Mouse (Mus musculus) monocyte, adult 2 months (primary cell): ENCODE measurements around the gene Klhl35.
A peak's percentile ranks its signal among the peaks of the same experiment; 100 is the strongest.

Source experiments
- DNase-seq, 2 experiments: peaks; one replicate each; pipeline ENCODE4 v3.0.0; 2022; ENCODE audit warnings: low spot score in 2 of 2, low read depth in 1 of 2

The Klhl35 gene

DNA sequence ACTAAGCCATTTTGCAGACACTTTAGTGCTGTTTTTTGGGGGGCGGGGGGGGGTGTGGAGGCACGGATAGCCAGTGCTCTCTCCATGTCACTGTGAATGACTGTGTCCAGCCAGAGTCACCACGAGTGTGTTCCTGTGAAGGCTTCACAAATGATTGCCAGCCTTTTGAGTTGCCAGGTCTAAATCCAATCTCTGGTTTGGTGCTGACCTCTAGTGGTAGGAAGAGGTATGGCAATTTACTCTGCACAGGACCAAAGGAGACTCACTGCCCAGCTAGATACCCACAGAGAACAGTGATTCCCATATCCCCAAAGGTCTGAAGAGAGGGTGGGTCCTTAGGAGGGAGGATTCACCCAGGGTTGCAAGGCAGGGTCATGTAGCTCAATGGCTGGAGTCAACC lies 15.1 kb upstream of the Klhl35 start:
- DNase-seq = peak in 1 of 2 experiments; percentile 21

DNA sequence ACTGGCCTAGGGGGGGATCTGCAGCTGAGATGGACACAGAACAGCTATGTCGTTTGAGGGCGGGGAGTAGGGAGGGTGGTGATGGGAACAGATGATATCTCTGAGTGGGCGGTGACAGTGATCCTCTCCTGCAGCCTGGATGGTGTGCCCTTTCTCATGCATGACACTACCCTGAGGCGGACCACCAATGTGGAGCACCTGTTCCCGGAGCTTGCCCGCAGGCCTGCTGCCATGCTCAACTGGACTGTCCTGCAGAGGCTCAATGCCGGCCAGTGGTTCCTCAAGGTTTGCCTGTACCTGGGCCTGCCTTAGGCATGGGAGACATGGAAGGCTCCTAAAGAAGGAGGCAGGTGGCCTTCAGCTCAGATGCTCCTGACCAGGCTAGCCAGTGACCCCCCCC lies 12.9 kb upstream of the Klhl35 start:
- DNase-seq = no peak

DNA sequence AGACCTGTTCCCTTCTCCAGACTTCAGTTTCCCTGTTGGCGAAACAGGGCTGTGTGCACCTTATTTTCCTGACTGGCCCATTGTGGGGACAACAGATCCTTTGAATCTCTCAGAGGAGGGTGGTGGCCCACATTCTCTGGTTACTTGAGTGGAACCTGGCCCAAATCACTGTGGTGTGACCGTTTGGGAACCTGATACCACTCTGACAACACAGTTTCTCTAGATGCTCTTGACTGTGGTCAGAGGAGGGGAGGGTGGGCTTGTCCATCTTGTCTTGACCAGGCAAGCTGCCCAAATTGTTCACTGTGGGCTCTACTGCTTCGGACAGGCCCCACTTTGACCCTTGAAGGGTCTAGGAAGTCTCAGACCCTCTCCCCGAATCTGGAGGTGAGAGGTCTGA lies 11.8 kb upstream of the Klhl35 start:
- no peak for DNase-seq

DNA sequence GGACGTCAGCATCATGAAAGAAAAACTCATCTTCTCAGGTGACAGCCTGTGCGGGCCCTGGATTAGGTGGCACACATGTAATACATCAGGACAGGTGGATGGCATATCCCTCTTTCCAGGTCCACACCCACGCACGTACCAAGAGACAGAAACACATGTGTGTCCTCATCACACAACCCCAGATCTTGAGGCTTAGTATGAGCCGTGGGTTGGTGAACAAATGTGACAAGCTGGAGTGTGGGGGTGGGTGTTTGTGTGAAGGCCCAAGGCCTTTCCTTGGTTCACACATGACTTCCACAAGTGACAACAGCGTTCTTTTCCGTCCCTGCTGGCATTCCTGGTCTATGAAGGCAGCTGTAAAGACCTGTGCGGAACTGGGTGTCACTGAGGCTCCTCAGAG lies 7.0 kb upstream of the Klhl35 start:
- DNase-seq = no peak

DNA sequence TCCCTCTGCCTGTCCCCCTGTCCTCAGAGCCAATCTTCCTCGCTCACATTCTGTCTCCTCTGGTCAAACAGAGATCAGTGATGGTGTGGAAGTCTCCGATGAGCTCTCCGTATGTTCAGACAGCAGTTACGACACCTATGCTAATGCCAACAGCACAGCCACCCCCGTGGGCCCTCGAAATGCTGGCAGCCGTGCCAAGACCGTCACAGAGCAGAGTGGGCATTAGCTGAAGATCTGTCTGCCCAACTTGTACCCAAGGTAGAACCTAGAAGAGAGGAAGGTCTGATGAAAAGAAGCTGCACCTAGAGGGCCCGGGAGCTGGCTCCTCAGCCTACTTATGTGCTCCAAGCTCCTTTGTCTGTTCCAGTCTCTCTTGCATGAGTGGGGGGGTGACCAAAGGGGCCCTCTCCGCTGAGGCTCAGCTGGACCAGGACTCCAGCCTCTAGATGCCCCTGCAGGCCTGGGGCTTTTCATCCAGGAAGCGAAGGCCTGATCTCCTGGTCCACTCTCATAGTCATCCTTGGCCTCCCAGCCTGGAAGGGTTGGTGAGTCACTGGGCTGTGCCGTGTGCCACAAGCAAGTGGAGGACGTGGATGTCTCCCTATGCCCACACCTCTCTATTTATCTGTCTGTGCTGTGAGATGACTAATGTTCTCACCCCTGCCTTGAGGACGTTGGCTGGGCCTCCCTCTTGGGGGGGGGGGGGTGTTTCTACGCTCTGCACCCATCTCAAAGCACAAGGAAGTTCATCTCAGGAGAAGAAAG lies 5.7 kb upstream of the Klhl35 start:
- DNase-seq = no peak

DNA sequence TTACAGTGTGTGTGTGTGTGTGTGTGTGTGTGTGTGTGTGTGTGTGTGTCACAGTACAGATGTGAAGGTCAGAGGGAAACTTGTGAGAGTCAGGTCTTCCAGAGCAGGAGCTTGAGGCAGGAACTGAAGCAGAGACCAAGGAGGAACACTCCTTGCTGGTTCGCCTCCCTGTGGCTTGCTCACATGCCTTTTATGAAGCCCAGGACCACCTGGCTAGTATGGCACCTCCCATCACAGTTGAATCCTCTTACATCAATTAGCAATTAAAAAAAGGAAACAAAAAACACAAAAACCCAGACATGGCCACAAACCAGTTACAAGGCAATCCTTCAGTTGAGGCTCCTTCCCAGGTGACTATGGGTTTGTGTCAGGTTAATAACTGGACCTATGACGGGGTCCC lies 2.7 kb upstream of the Klhl35 start:
- no peak for DNase-seq

DNA sequence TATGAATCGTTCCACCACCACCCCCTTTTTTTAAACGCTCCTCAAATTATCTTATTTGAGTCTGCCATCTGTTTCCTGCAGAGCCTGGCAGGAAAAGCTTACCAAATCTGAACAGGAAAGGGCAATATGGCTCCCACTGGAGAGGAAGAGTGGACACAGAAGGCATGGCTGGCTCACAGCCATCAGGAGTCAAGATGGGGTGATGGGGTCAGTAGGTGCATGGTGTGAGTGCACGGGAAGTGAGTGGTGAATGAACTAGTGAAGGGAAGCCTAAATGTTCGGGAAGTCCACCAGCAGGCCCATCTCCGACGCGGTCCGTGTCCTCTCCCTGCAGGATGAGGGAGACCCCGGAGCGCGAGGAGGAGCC lies 2.1 kb downstream of the Klhl35 start:
- DNase-seq = no peak

DNA sequence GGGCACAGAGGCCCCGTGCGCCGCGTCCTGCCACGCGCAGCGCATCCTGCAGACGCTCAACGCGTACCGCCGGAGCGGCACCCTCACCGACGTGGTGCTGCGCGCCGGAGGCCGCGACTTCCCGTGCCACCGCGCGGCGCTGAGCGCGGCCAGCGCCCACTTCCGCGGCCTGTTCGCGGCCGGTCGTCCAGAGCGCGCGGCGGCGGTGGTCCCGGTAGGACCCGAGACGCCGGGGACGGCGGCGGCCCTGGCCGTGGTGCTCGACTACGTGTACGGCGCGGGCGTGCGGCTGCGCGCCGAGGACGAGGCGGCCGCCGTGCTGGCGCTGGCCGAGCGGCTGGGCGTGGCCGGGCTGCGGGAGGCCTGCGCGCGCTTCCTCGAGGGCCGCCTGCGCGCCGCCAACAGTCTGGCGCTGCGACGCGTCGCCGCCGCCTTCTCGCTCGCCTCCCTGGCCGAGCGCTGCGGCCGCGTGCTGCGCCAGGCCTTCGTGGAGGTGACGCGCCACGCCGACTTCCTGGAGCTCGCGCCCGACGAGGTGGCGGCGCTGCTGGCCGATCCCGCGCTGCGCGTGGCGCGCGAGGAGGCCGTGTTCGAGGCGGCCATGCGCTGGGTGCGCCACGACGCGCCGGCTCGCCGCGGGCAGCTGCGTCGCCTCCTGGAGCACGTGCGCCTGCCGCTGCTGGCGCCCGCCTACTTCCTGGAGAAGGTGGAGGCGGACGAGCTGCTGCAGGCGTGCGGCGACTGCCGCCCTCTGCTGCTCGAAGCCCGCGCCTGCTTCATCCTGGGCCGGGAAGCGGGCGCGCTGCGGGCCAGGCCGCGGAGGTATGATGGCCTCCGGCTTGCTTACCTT lies 2.7 kb downstream of the Klhl35 start:
- peak; percentile 28 to 62 for DNase-seq

DNA sequence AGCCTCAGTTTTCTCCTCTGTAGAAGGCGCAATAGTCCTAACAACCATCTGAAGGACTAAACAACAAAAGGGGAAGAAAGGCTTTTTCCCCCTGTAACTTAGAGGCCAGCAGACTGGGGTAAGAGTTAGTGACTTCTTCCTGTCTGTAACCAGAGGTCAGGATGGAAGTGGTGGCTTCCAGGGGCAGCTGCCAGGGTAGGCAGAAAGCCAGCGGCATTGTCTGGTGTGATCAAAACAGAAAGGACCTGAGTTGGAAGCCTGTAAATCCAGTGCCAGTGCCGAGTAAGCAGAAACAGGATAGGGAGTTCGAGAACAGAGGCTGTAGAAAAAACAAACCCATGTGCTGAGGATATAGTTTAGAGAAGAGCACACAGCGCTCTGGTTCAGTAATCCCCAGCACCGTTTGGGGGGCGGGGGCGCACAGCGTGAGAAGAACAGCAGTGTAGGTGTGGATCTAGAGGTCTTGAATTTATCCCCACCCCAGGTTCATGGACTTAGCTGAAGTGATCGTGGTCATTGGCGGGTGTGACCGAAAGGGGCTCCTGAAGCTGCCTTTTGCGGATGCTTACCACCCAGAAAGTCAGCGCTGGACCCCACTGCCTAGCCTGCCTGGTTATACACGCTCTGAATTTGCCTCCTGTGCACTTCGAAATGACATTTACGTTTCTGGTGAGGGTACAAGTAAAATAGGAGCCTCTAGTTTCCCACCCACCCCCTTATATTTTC lies 4.0 kb downstream of the Klhl35 start:
- no peak for DNase-seq

DNA sequence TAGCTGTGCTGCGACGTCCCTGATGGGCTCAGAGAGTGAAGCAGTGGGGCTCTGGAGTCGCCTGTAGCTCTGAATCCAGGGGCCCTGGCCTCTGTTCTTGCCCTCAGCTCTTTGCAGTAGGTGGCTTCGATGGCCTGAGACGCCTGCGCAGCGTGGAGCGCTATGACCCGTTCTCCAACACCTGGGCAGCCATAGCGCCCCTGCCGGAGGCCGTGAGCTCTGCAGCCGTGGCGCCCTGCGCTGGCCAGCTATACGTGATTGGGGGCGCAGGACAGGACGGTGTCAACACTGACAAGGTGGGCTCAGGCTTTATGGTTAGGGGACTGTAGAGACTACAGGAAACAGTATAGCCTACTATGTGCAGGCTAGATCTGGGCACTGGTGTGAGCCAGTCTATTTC lies 5.8 kb downstream of the Klhl35 start:
- no peak for DNase-seq

DNA sequence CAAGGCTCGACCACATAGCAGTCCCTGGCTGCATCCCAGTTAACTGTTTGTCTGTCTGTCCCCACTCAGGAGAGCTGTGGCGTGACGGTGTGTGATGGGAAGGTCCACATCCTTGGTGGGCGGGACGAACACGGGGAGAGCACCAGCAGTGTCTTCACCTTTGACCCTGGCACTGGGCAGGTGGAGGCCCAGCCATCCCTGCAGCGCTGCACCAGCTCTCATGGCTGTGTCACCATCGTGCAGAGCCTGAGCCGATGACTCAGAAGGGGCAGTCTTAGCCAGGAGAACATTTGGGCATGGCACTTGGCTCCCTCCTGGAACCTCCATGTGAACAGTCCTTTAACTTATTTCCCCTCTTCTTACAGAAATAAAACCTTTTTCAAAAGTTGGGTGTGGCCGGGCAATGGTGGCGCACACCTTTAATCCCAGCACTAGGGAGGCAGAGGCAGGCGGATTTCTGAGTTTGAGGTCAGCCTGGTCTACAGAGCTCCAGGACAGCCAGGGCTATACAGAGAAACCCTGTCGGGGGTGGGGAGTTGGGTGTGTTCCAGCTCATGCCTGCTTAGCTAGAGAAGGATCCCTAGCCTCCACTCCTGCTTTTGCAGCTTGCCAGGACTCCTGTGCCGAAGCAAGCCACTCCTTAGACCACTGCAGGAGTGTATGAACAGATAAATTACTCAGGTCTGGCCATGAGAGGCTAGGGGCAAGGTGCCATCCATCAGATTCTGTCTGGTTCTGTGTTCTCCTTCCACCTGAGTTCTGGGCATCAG lies 8.0 kb downstream of the Klhl35 start:
- no peak for DNase-seq

DNA sequence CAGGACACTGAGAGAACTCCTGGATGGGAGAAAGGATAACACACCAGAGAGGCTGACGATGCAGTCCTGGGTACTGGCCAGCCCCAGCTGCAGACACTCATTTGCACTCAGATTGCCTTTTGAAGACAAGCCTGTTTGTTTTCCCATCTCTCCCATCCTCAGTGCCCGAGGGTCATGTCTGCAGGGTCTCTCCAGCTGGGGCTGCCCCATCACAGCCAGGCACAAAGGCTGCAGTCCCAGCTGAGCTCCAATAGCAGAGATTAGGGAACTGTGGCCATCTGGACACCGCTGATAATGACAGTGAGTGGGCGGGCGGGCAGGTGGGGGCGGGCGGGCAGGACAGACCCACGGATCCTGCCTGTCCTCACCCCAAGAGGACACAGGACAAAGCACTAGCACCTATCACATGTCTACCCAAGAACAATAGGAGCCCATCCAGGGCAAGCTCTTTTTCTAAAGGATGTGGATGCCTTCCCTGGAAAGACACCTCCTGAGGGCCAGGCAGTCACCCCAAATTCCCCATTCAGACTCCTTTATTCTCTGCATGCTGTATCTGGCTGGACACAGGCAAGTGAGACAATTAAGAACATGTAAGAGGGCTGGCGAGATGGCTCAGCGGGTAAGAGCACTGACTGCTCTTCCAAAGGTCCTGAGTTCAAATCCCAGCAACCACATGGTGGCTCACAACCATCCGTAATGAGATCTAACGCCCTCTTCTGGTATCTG lies 9.2 kb downstream of the Klhl35 start:
- no peak for DNase-seq

DNA sequence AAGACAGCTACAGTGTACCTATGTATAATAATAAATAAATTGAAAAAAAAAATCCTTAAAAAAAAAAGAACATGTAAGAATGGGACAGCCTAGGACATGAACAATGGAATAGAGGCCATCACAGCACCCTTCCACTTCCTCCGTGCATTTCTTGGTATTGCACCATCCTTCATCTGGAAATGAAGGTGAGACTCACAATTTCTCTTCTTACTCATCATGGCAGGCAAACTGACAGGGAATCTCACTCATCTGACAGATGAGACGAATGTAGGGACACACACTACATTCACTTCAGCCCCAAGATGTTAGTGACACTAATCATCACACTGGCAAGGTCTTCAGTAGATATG lies 9.7 kb downstream of the Klhl35 start:
- no peak for DNase-seq

DNA sequence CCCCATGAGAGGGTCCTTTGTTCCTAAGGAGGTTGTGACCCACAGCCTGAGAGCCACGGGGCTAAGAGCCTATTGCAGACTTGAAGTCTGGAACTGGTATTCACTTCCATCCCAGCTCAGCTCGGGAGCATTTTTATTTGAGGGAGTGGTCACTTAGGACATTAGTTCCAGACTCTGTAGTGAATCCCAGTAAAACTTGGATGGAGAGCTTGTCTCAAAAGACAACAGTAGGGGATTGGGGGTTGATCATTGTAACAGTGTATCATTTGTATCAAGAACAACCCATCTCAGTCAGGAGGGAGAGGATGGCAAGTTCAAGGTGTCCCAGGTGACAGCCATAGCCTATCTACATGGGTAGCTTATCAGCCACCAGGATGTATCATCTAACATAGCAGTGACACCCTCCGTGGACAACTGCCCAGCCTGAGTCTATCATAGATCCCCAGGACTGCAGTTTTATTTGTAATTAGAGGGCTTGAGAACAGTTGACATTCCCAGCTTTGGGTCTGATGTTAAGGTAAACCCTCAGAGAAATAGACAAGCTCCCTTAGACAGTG lies 10.8 kb downstream of the Klhl35 start:
- no peak for DNase-seq

DNA sequence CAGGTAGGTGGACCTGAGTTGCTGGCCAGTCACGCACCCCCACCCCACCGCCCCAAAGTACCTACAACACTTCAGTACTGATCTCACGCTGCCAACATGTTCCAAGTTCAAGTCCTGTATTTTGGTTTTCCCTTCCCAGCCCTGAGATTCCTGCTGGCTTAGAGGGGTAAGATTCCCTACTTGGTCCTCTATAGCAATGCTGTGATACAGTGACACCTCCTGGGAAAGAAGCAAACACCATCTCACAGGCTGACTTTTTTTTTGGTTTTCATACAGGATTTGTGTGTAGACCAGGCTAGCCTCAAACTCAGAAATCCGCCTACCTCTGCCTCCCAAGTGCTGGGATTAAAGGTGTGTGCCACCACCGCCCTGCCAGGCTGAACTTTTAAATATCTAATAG lies 11.4 kb downstream of the Klhl35 start:
- no peak for DNase-seq

DNA sequence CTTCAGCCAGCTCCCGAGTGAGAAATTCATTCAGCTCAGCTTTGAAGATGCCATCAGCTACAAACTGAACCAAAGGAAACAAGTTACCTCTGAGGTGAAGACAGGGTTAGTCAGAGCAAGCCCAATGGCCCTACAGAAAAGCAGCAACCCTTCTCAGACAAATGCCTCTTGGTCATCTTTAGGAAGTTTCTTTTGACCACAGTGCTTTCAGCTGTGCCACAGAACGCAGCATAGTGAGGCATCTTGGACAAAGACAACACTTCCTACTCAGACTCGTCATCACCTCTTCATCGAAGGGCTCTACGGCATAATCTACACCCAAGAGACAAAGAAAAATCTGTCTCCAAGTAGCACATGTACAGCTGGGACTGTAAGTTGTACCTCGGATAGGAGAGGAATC lies 16.8 kb downstream of the Klhl35 start:
- no peak for DNase-seq

DNA sequence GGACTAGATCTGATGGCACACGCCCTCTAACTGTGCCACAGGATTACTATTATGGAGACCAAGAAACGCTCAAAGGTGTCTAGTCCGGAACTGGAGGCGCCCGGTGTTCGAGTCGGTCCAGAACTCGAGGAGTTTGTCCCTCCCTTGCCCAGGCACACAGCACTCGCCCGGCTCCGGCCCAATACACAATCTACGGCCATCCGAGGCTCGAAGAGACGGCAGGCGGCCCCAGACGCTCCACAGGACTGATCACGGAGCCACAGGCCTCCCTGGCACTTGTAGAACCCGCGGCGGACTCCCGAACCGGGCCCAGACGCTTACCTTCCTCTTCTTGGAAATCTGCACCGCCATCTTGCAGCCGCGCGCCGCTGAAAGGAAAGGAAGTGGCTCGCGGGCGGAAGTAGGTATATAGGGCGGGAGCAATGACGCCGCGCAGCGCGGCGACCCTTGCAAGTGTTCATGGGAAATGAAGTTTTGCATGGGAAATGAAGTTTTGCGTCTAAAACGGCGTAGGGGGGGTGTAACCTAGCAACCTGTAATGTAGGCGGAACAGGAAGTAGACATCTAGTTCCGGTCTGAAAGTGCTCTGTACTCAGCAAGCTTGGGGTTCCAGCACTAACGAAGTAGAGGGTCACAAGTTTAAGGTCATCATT lies 17.6 kb downstream of the Klhl35 start, which contains the start of gene Rps3:
TSS of gene Rps3 (minus strand) at position 468 of the 653 bp plus-strand sequence.
- DNase-seq = peak; percentile 86 to 90

DNA sequence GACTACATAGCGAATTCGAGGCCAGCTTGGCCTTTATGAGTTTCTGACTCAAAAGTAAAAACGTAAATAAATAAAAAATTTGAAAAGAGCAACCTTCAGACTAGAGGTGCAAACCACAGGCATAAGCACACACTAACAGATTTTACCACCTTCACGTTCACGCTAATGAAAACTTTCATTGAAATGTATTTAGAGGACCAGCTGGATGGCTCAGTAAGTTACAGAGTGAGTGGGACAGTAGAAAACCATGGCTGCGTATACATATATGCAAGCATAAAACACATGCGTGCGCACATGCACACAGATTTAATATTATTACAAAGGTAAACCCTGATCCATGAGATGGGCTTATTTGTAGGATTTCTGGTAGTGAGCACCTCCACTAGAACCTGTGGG lies 18.1 kb downstream of the Klhl35 start:
- DNase-seq = no peak

DNA sequence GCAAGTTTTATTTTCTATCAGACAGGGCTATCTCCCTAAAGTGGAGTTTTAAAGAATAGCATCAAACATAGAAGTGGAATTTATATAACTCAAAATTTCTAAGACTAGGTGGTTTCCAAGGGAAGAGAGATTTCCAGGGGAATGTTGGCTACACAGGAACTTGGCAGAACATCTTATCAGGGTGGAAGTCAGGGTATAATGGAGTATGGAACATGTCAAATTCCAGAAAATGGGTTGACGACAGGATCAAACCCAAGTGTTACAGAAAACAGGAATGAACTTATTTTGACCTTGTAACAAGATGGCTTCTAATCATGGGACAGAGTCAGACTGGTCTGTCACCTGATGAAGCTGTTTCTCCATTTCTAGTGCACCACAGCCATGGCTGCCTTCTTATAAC lies 18.9 kb downstream of the Klhl35 start:
- DNase-seq = no peak

DNA sequence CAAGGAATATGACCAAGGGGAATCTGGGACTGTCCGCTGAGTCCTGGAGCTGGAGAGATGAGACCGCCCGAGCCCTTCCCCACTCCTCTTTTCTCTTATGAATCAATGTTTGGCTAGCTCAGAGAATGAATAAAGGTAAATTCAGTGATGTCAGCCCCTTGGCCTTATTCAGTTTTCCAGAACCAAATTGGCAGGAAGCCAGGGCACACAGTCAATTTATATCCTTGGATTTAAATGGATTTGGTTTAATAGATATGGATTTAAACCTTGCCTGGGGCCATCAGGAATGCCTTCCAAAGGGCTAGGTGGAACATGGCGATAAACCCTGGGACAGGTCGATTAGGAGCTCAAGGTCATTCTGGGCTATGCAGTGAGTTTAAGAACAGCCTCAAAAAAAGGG lies 23.9 kb downstream of the Klhl35 start:
- no peak for DNase-seq
